Mouse (Mus musculus) thymus, postnatal 4 days (tissue): ENCODE data around the gene Hist1h2ao.
"Not testable (repeated sequence)": the region's sequence is repeated elsewhere in the genome, so short reads cannot be mapped to it uniquely, and the experiment has no call there.

ENCODE experiments used
- DNase-seq: peaks from one replicate; pipeline ENCODE4 v3.0.0; 2021

Gene Hist1h2ao

GRCm38 (mm10) chr13:21810073-21810472 lies at the start of gene Hist1h2ao, which contains the start of gene Hist1h2bq:
TSS of gene Hist1h2ao (plus strand) at chr13:21810465.
TSS of gene Hist1h2bq (minus strand) at chr13:21810197.
- DNase-seq, result not testable (repeated sequence)

DNA sequence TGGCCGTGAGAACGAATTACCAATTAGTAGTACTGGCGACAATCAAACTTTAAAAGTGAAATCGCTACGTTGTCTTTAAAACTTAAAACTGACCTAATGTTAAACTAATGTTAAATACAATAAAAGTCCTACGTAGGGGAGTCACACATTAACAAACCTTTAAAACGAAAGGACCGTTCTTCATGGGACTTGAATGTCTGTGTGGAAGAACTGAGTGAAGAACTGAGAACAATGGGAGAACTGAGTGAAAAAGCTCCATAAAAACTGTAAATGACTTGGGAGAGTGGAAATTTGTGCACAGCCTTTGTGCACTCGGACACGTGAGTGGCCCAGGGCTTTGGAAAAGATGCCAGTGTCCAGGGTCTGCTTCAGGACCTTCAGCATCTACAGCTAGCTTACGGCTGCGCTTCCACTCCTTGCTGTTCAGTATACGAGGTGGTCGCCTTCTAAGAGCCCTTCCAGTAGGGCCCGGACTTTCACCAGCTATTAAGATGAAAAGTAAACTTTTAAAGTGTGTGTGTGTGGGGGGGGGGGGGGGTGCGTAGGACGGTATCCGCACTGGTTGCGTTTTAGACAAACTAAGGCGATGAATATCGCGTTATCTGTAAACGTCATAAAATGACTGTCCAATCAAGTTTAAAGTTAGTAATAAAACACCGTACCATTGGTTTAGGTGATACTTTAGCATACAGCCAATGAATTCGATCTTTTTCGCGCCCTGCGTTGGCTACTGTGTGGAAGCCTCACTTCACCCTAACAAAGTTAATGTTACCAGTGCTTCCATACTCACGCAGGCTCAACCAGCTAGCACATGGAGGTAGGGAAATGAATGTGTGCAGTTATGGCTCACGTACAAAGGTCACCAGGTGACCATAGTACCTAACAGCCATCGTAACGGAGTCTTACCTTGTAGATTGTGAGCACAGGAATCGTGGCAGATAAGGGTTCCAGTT lies 31.2 kb upstream of the Hist1h2ao start:
- peak; percentile 75 for DNase-seq

DNA sequence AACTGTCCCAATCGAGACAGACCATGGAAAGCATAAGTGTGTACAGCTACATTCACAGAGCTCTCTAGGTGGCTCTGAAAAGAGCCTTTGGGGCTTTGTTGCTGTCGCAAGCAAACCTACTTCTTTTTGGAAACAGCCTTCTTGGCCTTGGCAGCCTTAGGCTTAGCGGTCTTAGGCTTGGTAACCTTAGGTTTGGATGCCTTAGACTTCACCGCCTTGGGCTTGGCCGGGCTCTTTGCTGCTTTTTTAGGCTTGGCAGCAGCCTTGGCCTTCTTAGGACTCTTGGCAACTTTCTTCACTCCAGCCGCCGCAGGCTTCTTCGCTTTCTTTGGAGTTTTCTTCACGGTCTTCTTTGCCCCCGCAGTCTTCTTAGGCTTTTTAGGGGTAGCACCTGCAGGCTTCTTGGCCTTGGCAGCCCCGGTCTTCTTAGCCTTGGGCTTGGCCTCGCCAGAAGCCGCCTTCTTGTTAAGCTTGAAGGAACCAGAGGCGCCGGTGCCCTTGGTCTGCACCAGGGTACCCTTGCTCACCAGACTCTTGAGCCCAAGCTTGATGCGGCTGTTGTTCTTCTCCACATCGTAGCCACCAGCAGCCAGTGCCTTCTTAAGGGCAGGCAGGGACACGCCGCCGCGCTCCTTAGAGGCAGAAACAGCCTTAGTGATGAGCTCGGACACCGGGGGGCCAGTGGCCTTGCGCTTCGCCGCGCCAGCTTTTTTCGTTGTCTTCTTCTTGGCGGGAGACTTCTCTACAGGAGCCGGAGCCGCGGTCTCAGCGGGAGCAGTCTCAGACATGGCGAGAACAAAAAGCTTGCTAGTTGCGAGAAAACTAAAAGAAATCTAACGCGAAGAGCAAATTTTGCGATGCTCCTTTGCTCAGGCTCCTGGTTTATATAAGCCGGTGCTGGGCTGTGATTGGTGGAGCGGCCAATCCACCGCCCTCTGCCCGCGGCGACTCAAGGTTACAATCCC lies 30.2 kb upstream of the Hist1h2ao start, which contains the start of gene Hist1h1b:
Gene Hist1h1b (minus strand): TSS at position 859 of the 965 bp plus-strand sequence.
- peak; percentile 83 for DNase-seq

DNA sequence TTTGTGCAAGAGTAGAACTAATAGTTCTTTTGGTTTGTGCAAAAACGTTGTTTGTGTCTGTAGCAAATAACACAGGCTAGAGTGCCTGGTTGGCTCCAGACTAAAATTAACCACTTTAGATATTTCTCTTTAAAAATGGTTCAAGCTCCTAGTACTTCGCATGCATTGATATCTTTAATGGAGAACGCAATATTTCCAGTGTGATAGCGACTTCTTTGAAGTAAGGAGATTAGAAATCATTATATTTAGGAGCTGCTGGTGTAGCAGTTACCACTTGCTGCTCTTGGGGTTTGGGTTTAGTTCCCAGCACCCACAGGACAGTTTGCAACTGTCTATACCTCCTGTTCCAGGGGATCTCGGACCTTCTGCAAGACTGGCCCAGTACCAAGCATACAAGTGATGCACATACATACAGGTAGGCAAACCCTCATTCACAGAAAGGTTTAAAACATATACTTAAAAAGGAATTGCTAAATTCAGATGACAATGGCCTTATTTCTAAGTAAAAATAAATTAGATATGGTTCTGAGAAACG lies 29.2 kb upstream of the Hist1h2ao start:
- DNase-seq, result no peak

DNA sequence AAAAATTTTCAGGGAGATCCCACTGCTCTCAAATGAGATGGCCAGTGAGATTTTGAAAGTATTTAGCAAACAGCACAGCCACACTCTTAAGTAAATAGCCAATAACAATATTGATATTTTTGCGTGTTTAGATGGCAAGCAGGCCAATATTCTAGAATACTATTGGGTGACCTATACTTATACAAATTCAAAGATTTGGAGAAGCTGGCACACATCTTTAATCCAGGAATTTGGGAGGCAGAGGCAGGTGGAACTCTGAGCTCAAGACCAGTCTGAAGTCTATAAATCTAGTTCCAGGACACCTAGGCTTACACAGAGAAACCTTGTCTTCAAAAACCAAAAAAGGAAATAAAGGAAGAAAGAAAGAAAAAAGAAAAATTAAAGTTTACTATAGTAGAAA lies 28.6 kb upstream of the Hist1h2ao start:
- DNase-seq, result no peak

DNA sequence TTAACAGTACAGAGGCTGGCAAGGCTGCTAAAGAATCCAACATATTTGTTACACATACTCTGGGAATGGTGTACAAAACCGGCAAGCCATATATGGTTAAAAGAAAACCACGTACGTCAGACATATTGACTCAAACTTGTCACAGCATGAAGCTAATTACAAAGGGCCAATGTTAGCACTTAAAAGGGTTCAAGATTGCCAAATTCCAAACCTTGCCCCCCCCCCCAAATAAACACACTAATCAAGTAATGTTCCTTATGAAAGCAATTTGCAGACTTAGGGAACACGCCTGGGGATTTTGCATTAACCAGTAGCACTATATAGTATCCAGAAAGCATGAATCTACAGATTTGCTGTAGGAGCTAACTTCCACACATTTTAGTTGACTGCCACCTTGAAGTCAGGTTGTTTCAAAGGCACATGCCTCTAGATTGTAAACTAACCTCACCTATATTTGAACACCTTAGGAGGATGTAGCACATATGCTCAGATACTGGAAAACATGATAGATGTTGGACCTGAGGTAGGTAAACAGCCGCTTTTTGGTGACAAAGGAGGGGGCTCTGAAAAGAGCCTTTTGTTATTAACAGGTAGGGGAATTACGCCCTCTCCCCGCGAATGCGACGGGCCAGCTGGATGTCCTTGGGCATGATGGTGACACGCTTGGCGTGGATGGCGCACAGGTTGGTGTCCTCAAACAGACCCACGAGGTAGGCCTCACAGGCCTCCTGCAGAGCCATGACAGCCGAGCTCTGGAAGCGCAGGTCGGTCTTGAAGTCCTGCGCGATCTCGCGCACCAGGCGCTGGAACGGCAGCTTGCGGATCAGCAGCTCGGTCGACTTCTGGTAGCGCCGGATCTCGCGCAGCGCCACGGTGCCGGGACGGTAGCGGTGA lies 27.7 kb upstream of the Hist1h2ao start:
- DNase-seq, result peak; percentile 57

GRCm38 (mm10) chr13:21783255-21783617 lies 27.0 kb upstream of the Hist1h2ao start, which contains the start of gene Hist1h3i:
TSS of gene Hist1h3i (minus strand) at chr13:21783370.
- peak; percentile 64 for DNase-seq

GRCm38 (mm10) chr13:21783734-21784161 lies 26.5 kb upstream of the Hist1h2ao start:
- peak; percentile 47 for DNase-seq

DNA sequence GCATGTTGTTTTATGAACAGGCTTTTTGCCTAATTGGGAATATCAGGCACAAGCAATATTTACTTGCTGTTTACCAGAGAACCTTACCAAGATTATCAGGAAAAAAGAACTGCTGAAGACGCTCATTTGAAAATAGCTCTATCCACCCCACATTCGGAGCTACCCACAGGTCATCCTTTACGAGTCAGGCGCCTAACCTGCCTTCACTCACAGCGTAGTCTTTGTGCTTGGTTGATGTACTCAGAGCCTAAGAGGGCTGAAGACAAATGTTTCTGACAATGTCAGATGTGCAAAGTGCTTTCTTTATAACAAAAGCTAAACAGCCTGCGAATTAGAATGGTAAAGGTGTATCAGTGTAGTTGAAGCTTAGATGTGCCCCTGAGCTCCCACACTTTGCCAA lies 26.0 kb upstream of the Hist1h2ao start:
- DNase-seq, result no peak

DNA sequence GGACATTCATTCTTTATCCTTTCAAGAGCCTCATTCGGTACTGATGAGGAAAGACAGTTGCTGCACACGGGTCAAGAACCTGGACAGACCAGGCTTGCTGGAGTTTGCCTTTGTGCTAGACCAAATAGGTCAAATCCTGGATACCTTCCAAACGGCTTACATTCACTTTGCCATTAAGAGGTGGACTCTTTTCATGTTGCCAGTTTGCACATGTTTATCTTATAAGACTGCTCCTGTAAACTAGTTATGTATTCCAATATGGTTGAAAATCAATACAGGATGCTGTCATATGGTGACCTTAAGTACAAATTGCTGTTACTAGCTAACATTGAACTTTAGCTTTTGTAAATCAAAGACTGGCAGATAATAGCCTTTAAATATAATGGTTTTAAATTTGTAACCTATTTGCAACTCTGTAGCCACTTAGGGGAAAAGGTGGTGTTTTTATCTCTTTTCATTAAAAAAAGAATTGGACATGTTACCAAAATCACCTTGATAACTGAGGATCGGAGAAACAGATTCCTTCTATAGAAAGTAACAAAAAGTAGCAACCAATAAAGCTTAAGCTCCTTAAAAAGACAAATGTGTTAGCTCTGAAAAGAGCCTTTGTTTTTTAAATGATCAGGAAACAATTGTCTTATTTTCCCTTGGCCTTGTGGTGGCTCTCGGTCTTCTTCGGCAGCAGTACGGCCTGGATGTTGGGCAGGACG lies 23.9 kb upstream of the Hist1h2ao start:
- DNase-seq, result no peak

GRCm38 (mm10) chr13:21786899-21787629 lies 23.2 kb upstream of the Hist1h2ao start, which contains the start of the genes Hist1h2an and Hist1h2bp:
TSS of gene Hist1h2an (minus strand) at chr13:21787218.
TSS of gene Hist1h2bp (plus strand) at chr13:21787461.
- peak; percentile 77 for DNase-seq

DNA sequence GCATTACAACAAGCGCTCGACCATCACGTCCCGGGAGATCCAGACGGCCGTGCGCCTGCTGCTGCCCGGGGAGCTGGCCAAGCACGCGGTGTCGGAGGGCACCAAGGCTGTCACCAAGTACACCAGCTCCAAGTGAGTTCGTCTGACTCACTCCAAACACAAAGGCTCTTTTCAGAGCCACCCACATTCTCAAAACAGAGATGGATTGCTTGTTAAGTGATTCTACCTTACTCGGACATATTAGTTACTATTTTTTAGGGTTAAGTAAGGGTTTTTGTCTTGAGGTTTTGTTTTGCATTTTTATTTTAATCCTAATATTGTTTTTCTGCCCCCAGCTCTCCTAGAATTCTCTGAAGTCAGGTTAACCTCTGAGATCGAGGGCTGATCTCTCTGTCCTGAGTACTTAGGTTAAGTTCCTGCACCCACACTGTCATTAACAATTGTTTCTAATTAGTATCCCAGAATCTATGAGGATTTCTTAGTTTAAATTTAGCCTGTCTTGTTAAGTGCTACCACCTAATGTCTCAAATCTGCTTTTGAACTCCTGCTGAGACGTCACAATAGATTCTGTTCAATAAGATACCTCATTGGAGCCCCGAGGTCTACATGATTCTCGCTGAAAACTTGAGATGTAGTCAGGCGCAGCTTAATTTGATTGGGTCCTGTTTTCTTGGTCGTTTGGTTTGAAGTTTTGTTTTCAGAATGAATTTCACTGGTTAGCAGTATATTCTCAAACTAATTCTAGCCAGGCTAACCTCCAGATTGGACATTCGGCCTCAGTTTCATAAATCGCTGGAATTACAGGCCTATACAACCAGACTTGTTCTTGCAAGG lies 22.3 kb upstream of the Hist1h2ao start:
- DNase-seq, result peak; percentile 17

DNA sequence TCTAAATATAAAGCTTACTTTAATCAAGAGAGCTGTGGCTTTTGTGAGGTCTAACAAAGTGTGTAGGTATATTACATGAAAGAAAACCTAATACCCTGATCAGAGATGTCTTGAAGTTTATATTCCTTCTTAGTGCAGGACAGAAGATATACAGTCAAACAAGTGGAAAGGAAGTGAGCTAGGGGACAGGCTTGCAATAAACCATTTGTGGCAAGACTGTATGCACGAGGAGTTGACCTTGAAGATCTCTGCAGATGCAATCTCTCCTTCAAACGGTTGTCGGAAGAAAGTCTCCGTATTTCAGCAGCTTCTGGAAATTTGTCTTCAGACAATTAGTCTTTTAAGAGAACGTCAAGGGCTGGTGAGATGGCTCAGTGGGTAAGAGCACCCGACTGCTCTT lies 20.3 kb upstream of the Hist1h2ao start:
- DNase-seq, result no peak

- DNase-seq, result peak; percentile 6
These were observed 19.5 kb upstream of the Hist1h2ao start for GRCm38 (mm10) chr13:21790601-21791283.

DNA sequence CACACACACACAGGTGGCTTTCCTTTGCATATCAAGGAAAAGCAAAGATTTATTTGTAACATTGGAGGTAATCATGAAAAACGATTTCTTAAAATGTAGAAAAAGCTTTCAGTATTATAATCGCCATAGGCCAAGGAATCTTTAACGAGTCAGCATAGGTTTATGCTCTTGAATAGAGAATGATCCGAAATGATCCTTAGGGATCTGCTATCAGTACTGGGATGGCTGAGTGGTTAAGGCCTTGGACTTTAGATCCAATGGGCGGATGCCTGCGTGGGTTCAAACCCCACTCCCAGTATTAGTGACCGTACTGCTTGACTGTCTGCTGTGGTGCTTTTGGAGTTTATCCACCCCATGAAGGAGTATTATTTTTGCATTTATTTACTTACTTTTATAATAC lies 14.7 kb upstream of the Hist1h2ao start:
- no peak for DNase-seq

- DNase-seq, result not testable (repeated sequence)
These were observed 13.1 kb upstream of the Hist1h2ao start for GRCm38 (mm10) chr13:21797163-21797562.

DNA sequence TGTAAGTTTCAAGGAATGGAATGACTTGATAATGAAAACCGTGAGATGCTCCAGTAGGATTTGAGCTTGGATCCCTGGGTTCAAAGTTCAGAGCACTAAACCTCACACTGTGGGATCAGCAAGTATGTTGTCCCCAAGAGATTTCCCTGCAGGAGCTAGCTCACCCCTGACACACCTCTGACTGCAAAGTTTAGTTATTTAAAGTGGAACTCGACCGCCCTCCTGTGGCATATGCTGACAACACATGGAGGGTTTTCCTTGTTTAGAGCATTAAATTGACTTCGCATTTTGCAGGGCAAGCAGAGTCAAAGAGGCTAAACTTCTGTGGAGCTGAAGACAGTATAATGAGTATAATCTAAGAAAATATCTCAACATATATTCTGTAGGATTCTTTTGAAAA lies 7.2 kb upstream of the Hist1h2ao start:
- DNase-seq, result not testable (repeated sequence)

DNA sequence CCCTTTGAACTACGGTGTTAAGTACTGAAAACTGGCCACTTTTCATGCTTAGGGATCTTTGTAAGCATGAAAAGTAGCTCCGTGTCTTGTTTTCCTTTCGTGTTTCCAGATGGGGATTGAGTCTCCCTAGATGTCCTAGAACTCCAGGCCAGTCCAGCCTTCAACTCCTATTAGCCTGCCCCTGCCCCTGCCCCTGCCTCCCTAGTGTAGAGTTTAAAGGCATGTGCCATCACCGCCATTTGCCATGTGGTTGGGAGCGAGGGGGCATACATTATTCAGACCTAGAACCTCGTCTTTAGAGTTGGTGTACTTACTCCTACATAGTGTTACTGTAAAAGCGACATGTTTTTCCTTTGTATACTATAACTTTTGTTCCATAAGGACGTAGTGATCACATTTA lies 809 bp downstream of the Hist1h2ao start:
- DNase-seq, result not testable (repeated sequence)

- DNase-seq, result peak; percentile 59
These were observed 1.3 kb downstream of the Hist1h2ao start, which contains the start of gene Hist1h4m for GRCm38 (mm10) chr13:21811539-21811938. TSS of gene Hist1h4m (plus strand) at chr13:21811746.
